Mouse (Mus musculus) cortical plate, adult 2 months (tissue): ENCODE results near the gene Suclg2. TPM values are rescaled to one million over a fixed set of nuclear protein-coding genes. Genes with fewer than 3 reads are reported as not detected.

Experiments used
- H3K27ac ChIP-seq: fragments of 200-500 bp; 2 replicates; pipeline ENCODE4 v1.5.1; 2012; ENCODE audit warnings: low read length, control low read depth, inconsistent platforms; ENCODE audit not compliant: insufficient read depth
- H3K4me1 ChIP-seq: fragments of 200-500 bp; 2 replicates; pipeline ENCODE4 v1.6.1; 2011; ENCODE audit warnings: low read length; ENCODE audit not compliant: control insufficient read depth, insufficient read depth
- H3K4me3 ChIP-seq: fragments of 200-500 bp; 2 replicates; pipeline ENCODE4 v1.5.1; 2011; ENCODE audit warnings: mild to moderate bottlenecking, low read length, control low read depth; ENCODE audit not compliant: insufficient read depth
- CTCF ChIP-seq: fragments of 200-500 bp; IDR thresholded peaks from 2 replicates; pipeline ENCODE4 v1.5.1; 2011; ENCODE audit warnings: mild to moderate bottlenecking, control low read depth, low read length; ENCODE audit not compliant: insufficient read depth; ENCODE audit errors: extremely low read depth
- POLR2A ChIP-seq: fragments of 200-500 bp; IDR thresholded peaks from 2 replicates; pipeline ENCODE4 v1.6.1; 2011; ENCODE audit warnings: mild to moderate bottlenecking, low read length, control low read depth; ENCODE audit not compliant: insufficient read depth; ENCODE audit errors: extremely low read depth
- polyA plus RNA-seq: library from polyadenylated mRNA; depleted of rRNA; stranded (reverse); fragments of >200 nt; gene quantifications from 2 replicates; pipeline ENCODE4 v1.2.3, GENCODE M21; 2012

Gene Suclg2
- polyA plus RNA-seq, 1 experiment: 19.3 TPM

DNA sequence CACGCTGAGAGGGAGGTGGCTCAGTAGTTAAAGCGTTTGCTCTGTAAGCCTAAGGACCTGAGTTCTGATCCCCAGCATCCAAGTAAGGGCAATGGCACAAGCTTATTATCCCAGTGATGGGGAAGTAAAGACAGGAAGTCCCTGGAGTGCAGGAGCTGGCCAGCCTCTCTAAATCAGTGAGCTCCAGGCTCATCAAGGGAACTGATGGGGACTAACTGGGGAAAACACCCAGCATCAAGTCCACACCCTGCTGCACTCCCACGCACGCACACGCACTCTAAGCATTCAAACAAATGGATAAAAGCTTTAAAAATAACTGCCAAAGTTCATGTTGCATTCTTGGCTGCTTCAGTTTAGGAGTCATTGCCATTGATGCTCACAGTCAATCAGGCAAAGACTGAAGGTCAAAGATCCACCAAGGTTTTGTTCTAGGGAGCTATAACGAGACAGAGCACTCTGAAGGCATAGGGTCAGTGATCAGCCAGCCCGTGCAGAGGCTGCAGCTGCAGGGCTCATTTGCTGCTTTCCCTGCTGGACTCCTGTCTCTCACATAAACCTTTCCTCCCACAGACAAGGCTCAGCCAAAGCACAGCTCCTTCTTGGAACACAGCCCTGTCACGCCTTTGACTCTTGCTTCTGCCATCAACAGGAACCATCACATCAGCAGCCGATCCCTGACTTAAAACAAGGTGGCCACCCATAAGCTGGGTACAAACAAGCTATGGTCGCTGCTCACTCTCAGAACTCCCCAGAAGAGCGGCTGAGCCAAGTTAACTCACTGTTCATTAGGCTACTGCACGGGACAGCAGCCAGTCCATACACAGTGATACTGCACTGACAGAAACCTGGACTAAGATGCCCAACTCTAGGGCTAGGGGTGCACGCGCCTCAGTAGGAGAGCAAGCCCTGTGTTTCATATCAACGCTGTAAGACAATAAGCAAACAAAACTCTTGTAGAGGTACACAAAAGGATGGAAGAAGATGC, 121.5 kb downstream of the Suclg2 start:
- H3K4me3 ChIP-seq: no peak overlapping the region

DNA sequence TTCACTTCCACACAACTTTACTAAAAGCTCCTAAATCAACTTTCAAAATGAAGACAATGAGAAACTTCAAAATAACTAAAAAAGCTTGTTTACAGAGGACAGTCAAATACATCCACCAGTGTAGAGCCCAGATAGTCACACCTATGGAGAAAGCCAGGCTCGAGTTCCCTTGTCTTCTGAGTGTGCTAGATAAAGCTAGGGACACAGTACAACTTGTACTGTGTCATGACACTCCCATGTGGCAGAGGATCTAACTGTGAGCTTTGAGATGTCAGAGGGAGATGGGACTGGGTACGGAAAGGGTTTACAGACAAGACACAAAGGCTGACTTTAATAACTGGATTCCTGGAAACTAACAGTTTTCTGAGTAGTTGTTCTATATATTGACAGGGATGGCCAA, 122.7 kb downstream of the Suclg2 start:
- Histone ChIP-seq H3K27ac (no peak overlapping the region), H3K4me1 (no peaks in the 10 kb centered on the region), H3K4me3 (no peak overlapping the region)
- TF ChIP-seq CTCF: no peak
- no peak for TF ChIP-seq POLR2A

More for the DNA sequence above, 121.5 kb downstream of the Suclg2 start:
- H3K4me1 ChIP-seq: no peaks in the 10 kb centered on the region
- no peak overlapping the region for H3K27ac ChIP-seq
- TF ChIP-seq POLR2A (no peak), CTCF (no peak)

- H3K27ac ChIP-seq: no peak overlapping the region
- H3K4me1 ChIP-seq: no peaks in the 10 kb centered on the region
- no peak overlapping the region for H3K4me3 ChIP-seq
- TF ChIP-seq CTCF (no peak), POLR2A (no peak)
These were observed 124.4 kb downstream of the Suclg2 start for GRCm38 (mm10) chr6:95594239-95594638.

DNA sequence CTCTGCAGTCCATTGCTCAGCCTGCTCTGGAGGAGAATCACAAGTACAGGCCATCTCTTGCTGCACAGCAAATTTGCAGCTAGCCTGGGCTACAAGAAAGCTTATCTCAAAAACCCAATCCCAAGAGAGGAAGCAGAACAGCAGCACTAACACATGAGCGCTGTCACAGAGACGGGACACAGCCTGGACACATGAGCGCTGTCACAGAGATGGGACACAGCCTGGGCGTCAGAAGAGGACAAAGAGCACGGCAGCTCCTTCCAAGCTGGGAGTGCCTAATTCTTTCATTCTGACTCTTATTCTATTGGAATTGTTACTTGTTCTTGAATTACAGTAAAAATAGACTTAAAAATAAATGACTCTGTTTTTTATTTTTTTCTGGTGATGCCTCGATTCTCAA, 126.2 kb downstream of the Suclg2 start:
- TF ChIP-seq CTCF: no peak
- no peak for TF ChIP-seq POLR2A
- Histone ChIP-seq H3K4me3 (no peak overlapping the region), H3K27ac (no peak overlapping the region), H3K4me1 (no peaks in the 10 kb centered on the region)

- no peak overlapping the region for H3K4me3 ChIP-seq
- TF ChIP-seq CTCF (no peak), POLR2A (no peak)
- no peaks in the 10 kb centered on the region for H3K4me1 ChIP-seq
- no peak overlapping the region for H3K27ac ChIP-seq
These were observed 128.1 kb downstream of the Suclg2 start for GRCm38 (mm10) chr6:95590463-95590862.

DNA sequence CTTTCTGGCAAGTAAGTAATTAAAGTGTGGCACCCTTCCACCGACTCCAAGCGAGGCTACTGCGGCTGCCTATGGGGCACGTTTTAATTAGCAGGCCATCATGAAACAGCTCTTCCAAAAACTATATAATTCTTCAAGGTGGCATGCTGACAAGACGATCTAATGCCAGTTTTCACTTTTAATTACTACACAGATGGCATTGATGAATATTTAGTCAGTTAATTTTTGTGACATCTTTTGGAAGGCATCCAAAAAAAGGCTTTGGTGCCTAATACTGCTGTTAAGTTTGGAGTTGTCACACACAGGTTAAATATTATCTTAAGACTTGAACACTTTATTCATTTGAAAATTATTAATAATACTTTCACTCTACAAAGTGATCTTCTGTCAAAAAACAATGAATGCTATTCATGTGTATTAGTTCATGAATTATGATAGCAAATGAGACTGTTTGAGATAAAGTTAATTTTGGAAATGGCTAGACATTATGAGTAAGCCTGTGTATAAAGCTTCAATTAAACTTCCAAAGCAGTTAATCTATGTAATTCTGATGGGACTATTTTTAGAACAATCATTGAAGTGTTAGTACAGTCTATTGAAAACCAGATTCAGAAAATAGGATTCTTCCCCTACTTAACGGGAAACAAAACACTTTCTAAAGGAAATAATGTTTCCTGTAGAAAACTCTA, 131.3 kb downstream of the Suclg2 start:
- Histone ChIP-seq H3K27ac (no peak overlapping the region), H3K4me3 (no peak overlapping the region), H3K4me1 (no peaks in the 10 kb centered on the region)
- TF ChIP-seq POLR2A (no peak), CTCF (no peak)

DNA sequence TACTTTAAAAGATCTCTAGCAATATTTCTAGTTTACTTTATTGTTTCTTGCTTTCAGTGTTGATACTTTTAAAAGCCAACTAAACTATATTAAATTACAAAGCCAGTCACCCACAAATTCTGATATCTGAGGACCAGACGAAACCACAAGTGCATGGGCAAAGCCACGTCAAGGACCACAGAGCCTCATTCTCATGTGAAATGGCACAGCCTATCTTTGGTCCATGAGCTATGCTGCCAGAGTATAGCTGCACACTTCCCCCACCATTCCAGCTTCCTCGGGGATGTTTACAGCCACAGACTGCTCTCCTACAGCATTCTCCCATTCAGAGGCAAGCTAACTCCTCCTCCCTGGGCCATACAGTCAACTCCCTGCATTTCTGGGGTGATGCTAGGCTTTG, 136.7 kb downstream of the Suclg2 start:
- H3K4me3 ChIP-seq: no peak overlapping the region
- TF ChIP-seq POLR2A (no peak), CTCF (no peak)

GRCm38 (mm10) chr6:95579792-95580191, 138.8 kb downstream of the Suclg2 start:
- TF ChIP-seq POLR2A: no peak
- TF ChIP-seq CTCF: no peak
- H3K4me3 ChIP-seq: no peak overlapping the region
- H3K27ac ChIP-seq: no peak overlapping the region
- H3K4me1 ChIP-seq: no peaks in the 10 kb centered on the region

More for the DNA sequence above, 136.7 kb downstream of the Suclg2 start:
- no peak overlapping the region for H3K27ac ChIP-seq
- no peaks in the 10 kb centered on the region for H3K4me1 ChIP-seq

DNA sequence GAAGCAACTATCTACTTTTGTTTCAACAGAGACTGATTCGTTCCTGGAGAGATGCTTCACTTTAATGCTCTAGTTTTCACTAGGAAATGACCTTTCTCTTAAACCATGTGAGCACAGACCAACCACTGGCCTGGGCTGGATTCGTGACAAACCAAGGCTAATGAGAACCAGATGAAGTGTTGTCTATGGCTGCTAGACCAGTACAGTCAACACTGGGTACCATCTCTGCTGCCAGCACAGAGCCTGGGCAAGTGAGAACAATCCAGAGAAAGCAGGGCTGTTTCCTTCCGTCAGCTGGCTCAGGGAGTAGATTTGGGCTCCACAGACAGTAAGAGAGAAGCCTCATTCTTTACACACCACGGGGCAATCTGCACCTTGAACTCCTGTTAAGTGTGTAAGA, 143.1 kb downstream of the Suclg2 start:
- H3K4me1 ChIP-seq: no peaks in the 10 kb centered on the region
- TF ChIP-seq CTCF (no peak), POLR2A (no peak)
- no peak overlapping the region for H3K4me3 ChIP-seq
- no peak overlapping the region for H3K27ac ChIP-seq
